Mouse (Mus musculus): ENCODE data around the gene Fkbp5.
A peak's percentile ranks its signal among the peaks of the same experiment; 100 is the strongest.
"Not testable (repeated sequence)": the region's sequence is repeated elsewhere in the genome, so short reads cannot be mapped to it uniquely, and the experiment has no call there.

Gene Fkbp5

GRCm38 (mm10) chr17:28517441-28517955 lies at the start of gene Fkbp5:
Fkbp5 (minus strand) TSS chr17:28517527.
- no peak for DNase-seq (ENCODE audit: low read depth)

DNA sequence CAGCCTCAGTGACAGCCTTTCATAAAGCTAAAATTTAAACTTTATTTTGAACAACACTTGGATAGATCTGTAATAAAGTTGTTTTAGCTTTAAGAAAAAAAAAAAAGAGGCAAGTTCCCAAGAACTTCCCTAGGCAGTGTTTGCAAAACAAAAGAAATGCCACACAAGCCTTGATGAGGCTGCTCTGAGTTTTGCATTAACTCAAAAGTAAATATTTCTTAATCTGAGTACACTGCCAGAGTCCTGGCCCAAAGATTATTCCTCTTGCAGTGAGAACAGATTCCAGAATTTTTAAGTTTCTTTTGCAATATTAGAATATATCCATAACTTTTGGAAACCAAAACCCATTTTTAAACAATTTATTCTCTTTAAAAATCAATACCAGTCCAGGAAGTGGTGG lies 47.9 kb upstream of the Fkbp5 start:
- DNase-seq (ENCODE audit: low read depth) = no peak

DNA sequence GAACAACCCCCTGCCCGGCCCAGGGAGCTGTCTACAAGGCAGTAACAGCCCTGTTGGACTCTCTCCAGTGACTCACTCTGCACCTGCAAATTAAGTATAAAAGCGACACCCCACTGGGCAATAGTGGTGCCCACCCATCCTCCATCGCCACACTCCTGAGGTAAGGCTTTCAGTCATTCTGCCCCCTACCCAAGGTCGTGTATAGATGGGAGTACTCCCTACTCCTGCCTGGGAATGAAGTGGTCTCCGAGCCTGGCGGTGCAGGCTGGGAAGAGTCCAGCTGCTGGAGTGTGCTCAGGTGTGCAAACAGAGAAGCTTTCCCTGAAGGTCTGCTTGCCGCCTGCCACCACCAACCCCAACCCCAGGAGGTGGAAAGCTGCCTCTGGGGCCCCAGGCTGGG lies 44.3 kb upstream of the Fkbp5 start:
- no peak for DNase-seq (ENCODE audit: low read depth)

GRCm38 (mm10) chr17:28560598-28560997 lies 43.3 kb upstream of the Fkbp5 start, which contains the start of gene Clps:
Clps (minus strand) TSS chr17:28560766.
- DNase-seq (ENCODE audit: low read depth) = no peak

DNA sequence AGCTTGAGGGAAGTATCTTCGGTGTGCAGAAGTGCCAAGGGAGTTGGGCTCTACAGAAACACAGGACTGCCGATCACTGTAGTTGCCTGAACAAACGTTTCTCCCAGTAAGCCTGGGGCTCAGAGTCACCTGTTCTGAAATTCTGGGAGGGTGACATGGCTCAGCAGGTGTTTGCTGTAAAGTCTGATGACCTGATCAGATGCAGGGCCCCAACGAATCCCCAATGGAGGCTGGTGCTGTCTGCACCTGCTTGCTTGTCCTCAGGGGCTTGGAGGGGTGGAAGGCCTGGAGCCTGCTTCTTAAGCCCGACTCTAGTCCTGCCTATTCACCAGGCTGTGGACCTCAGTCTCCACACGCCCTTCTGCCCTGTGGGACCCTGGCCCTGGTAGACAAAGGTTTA lies 40.4 kb upstream of the Fkbp5 start:
- DNase-seq (ENCODE audit: low read depth) = no peak

DNA sequence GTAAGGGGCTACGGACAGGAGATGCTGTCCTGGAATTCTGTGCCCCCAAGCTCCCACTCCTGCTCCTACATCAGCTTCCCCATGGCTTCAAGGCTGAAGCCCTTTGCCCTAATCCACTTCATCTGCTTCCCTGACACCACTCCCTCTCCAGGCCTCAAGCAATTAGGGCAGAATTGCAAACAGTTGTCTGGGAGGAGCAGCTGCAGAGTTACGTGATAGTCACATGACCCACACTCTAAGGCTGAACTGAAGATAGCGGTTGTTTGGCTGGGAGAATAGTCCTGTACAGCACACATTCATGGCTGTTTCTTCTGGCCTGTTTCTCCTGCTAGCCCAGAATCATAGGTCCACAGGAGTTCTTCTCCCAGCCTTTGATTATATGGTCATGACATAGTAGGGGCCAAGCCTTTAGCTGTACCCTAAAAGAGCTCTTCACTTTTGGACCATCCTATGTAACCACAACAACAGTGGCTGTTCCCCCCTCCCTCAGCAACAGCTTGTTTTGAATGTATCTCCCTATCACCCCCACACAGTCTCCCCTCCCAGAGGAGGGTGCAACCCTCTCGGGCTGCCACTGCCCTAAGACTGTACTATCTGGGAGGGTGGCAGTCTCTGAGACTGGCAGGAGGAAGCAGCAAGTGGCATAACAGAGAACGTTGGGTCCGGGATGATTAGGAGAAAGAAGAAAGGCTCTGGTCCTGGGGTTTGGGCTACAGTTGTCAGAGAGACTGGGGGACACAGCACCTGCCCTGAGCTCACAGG lies 39.5 kb upstream of the Fkbp5 start:
- peak; percentile 19 for DNase-seq (ENCODE audit: low read depth)

DNA sequence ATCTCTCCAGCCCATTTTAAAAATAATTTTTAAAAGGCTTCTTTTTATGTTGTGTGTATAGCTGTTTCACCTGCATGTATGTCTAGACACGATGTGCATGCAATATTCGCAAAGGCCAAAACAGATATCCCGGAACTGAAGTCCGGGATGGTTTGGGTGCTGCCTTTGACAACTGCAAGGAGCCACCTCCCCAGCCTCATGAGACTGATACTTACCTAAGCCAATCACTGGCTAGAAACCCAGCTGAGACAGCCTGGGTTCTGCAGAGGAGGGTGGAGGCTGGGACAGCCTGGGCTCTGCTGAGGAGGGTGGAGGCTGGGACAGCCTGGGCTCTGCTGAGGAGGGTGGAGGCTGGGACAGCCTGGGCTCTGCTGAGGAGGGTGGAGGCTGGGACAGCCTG lies 36.7 kb upstream of the Fkbp5 start:
- not testable (repeated sequence) for DNase-seq (ENCODE audit: low read depth)

- peak; percentile 22 for DNase-seq (ENCODE audit: low read depth)
Observed at GRCm38 (mm10) chr17:28553040-28553793, 35.9 kb upstream of the Fkbp5 start.

GRCm38 (mm10) chr17:28549111-28549510 lies 31.8 kb upstream of the Fkbp5 start, which contains the start of gene Clpsl2:
Clpsl2 (plus strand) TSS chr17:28549411.
- DNase-seq (ENCODE audit: low read depth) = no peak

DNA sequence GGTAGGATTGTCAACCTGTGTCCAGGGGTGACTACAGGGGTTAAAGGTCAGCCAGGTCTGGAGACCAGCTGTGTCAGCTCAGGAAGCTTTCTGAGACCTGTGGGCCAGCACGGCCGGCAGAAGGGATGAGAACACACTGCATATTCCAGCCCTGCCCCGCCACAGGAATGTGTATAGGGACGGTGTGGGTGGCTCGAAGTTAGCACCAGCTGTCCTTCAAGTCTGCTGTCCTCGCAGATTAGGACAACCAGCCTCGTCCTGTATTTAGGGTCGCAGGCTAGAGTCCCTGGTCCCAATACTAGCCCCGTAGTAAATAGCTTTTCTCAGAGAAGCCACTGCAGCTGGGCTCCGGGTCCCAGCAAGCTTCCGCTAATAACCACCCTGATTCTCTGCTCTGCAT lies 31.2 kb upstream of the Fkbp5 start:
- DNase-seq (ENCODE audit: low read depth) = no peak

DNA sequence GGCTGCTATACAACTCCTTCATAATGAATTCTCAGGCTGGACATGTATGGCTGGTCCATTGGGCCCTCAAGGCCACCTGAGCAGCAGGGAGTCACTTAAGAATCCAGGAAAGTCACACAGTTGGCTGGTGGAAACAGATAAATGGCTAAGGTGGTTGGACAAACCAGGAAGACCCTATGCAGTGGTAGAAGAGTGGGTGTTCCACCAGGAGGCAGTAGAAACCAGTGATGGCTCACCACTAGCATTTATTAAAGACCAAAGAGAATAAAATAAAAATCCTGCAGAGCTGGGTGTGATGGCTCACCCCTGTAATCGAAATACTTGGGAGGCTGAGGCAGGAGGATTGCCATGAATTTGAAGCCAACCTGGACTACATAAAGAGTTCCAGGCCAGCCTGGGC lies 29.6 kb upstream of the Fkbp5 start:
- no peak for DNase-seq (ENCODE audit: low read depth)

GRCm38 (mm10) chr17:28537881-28538280 lies 20.6 kb upstream of the Fkbp5 start:
- no peak for DNase-seq (ENCODE audit: low read depth)

DNA sequence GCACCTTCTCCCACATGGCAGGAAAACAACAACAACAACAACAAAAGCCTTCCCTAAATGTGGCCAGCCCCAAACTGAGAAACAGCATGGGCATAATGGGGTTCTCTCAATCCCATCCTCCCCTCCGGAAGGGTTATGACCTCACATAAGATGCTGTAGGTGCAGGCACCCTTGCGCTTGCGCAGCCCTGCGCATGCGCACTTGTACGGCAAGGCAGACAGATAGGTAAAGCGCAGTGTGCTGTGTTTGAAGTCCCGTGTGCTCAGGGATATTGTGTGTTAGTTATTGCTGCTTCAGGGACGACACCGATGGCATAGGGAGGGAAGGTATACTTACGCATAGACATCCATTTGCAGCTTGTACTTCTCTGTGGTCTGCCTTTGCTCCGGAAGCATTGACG lies 16.0 kb upstream of the Fkbp5 start:
- DNase-seq (ENCODE audit: low read depth) = no peak

DNA sequence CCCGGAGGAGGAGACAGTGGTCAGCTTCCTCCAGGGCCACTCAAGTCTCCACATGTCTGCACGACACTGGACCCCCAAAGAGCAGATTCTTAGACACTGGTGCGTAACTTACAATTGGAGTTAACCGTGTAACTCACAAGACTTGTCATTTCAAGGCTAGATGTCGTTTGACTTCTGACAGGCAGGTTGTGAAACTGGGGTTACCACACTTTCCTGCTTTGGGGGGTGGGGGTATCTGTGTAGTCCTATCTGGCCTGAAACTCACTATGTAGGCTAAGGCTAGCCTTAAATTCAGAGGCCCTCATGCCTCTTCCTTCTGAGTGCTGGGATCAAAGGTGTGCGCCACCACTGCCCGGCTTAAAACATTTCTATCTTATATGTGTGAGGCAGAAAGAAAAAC lies 15.2 kb upstream of the Fkbp5 start:
- DNase-seq (ENCODE audit: low read depth) = no peak

- no peak for DNase-seq (ENCODE audit: low read depth)
Observed at GRCm38 (mm10) chr17:28531946-28532345, 14.6 kb upstream of the Fkbp5 start.

DNA sequence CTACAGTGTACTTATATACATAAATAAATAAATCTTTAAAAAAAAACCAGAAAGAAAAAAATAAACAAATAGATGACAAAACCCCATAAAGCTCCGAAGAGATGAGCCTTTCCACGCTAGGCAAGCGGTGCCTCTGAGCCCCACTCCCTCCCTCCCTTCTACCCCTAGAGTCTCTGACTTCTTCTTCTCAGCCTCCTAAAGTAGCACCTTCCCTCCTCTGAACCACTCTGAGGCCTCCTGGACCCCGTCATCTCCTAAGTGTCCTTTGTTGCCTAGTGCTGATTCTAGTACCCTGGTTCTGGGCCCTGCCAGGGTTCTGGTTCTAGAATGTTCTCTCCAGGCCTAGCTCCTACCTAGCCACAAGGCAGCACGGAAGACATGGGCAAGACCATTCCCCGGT lies 13.2 kb upstream of the Fkbp5 start, which contains the start of gene Armc12:
TSS of gene Armc12 (plus strand) at position 301 of the 400 bp plus-strand sequence.
- DNase-seq (ENCODE audit: low read depth) = no peak

DNA sequence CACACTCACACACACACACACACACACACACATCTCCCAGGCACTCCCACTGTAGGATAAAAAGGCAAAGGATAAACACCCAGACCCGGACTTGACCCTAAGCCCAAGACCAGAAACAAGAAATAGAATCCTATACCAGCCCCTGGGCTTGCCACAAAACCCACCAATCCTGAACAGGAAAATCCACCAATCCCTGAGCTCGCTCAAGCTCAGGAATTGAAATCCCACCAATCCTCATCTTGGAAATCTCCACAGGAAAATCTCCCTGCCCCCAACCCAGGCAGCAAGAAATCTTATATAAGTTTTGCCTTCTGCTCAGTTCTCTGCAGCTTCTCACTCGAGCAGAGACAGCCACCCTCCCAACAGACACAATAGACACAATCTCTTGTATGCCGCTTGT lies 11.8 kb upstream of the Fkbp5 start:
- no peak for DNase-seq (ENCODE audit: low read depth)

DNA sequence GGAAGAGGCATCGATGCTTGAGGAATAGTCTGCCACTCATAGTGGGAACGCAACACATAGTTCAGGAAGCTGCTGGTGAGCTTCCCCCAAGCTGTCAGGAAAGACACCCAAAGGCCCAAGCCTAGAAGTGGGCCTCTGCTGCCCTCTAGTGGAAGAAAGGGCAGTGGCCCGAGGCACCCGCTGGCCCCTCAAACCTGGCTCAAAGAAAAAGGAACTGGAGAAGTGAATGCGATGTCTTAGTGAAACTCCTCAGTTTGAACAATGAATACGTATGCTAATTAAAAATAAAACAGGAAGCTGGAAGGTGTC lies 10.7 kb upstream of the Fkbp5 start:
- peak; percentile 45 for DNase-seq (ENCODE audit: low read depth)

GRCm38 (mm10) chr17:28527184-28528042 lies 10.1 kb upstream of the Fkbp5 start:
- no peak for DNase-seq (ENCODE audit: low read depth)

DNA sequence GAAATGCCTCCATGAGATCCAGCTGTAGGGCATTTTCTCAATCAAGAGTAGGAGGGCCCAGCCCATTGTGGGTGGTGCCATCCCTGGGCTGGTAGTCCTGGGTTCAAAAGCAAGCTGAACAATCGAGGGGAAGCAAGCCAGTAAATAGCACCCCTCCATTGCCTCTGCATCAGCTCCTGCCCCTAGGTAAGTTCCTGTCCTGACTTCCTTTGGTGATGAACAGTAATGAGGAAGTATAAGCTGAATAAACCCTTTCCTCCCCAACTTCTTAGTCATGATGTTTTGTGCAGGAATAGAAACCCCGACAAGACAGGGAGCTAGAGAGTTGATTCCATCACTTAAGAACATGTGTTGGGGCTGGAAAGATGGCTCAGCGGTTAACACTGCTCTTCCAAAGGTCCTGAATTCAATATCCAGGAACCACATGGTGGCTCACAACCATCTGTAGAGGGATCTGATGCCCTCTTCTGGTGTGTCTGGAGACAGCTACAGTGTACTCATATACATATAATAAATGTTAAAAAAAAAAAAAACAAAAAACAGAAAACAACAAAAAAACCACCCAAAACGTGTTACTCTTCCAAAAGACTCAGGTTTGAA lies 7.6 kb upstream of the Fkbp5 start:
- no peak for DNase-seq (ENCODE audit: low read depth)

DNA sequence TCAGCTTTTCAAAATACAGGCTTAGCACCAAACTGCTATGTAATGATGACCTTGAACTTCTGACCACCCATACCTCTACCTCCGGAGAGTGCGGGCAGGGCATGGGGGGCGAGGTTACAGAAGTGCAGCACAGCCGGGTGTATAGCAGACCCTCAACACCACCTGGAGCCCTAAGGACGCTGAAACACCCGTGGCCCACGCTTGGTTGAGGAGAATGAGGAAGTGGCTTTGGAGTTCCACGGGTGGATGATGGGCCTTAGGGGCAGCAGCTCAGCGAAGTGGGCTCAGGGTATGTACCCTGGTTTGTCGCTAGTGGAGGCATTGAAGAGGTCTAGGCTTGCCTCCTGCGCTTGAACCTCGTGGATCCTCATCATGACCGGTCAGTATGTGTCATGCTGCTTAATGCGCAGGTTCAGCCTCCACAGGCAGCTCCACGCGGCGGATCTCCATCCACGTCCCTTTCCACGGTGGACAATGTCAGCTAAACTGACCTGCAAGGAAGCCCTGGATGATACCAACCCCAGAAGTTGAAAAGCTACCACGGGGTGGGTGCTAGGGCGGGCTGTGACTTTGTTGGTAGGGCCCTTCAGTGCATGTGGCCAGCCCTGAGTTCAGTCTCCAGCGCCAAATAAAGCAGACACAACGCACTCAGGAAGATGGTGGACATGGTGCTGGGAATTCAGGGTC lies 6.8 kb upstream of the Fkbp5 start:
- no peak for DNase-seq (ENCODE audit: low read depth)

Data from c-Kit-positive CD71-positive TER-119-negative erythroid progenitor cells, embryonic 14.5 days (primary cell).